Mouse (Mus musculus) G1E (cell line): ENCODE measurements at regions not wholly inside any gene's neighbourhood (a gene's known extent, or its start where the extent isn't known, plus 50 kb on each side); places are given as distances from the start of the nearest gene placed in this dataset.

ENCODE experiments used
- CTCF ChIP-seq: IDR thresholded peaks from 2 replicates; pipeline ENCODE4 v1.5.1; 2012; ENCODE audit warnings: low read depth, low read length, inconsistent platforms, mixed read lengths
- POLR2AphosphoS5 ChIP-seq: IDR thresholded peaks from 2 replicates; pipeline ENCODE4 v1.6.1; 2012; ENCODE audit warnings: low read depth, low read length, inconsistent platforms; ENCODE audit not compliant: insufficient replicate concordance
- TAL1 ChIP-seq: conservative IDR thresholded peaks from 2 replicates; pipeline ENCODE4 v1.6.1; 2012; ENCODE audit warnings: low read depth, low read length, inconsistent platforms, mixed read lengths

DNA sequence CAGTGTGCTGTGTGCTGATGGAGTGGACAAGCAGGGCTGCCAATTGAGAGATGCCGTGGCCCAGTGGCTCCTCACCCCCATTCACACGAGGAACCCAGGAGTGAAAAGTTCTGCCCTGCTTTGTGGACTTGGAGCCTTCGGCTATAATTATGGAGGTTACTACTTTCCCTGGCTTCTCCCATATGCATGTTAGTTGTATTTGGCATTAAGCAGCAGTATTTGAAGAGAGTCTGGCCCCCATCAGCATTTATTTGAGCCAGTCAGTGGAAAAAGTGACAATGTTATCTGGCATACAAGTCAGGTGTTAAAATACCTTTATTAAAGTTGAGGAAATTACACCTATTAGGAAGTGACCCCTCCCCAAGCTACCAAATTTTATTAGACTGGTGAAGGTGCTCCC is 196.1 kb upstream of the Mef2c start:
- TF ChIP-seq TAL1 (no peak), CTCF (no peak), POLR2AphosphoS5 (no peak)
